Mouse (Mus musculus) right cerebral cortex, postnatal 36 days (tissue): ENCODE data around the gene Usp20.

Experiments
- DNase-seq, 2 experiments: peaks; one replicate each; pipeline ENCODE4 v3.0.0; 2022; ENCODE audit warnings: low spot score in 2 of 2, mixed read lengths in 1 of 2

Gene Usp20

GRCm38 (mm10) chr2:30985111-30986020 is 3.3 kb downstream of the Usp20 start:
- peak in 1 of 2 experiments; percentile 18 for DNase-seq

GRCm38 (mm10) chr2:30990221-30990620 is 8.1 kb downstream of the Usp20 start:
- no peak for DNase-seq

- no peak for DNase-seq
Measured at GRCm38 (mm10) chr2:30994853-30995252, 12.8 kb downstream of the Usp20 start.

DNA sequence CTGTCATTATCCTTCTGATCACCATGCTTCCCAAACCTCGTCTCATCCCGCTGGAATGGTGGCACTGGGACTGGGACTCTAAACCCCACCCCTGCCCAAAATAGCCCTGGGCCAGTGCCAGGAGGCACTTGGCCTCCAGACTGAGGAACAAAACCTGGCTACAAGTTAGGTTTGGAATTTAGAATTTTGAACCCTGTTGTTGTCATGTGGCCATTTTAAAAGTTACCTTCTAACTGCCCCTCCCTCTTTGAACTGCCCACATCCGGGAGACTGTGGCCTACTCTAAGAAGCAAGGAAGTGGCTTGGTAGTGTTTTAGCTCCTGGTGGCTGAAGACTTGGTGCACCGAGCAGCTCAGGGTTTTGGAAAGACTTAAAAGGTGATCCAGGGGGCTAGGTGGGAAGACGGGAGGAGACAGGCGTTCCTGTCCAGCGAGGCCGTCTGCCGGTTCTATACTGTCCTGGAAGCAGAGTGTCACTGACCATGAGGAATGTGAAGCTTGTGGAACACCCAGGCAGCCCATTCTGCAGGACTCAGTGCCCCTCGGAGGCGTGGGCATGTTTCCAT is 13.4 kb downstream of the Usp20 start:
- DNase-seq, result no peak

GRCm38 (mm10) chr2:30998443-30999260 is 16.6 kb downstream of the Usp20 start:
- no peak for DNase-seq

GRCm38 (mm10) chr2:31002857-31003256 is 20.8 kb downstream of the Usp20 start:
- no peak for DNase-seq

- DNase-seq, result no peak
Measured at GRCm38 (mm10) chr2:31005453-31005852, 23.4 kb downstream of the Usp20 start.

GRCm38 (mm10) chr2:31006434-31006833 is 24.4 kb downstream of the Usp20 start:
- no peak for DNase-seq

- DNase-seq, result no peak
Measured at GRCm38 (mm10) chr2:31007208-31007607, 25.1 kb downstream of the Usp20 start.

GRCm38 (mm10) chr2:31013371-31014120 is 31.5 kb downstream of the Usp20 start:
- DNase-seq, result no peak

DNA sequence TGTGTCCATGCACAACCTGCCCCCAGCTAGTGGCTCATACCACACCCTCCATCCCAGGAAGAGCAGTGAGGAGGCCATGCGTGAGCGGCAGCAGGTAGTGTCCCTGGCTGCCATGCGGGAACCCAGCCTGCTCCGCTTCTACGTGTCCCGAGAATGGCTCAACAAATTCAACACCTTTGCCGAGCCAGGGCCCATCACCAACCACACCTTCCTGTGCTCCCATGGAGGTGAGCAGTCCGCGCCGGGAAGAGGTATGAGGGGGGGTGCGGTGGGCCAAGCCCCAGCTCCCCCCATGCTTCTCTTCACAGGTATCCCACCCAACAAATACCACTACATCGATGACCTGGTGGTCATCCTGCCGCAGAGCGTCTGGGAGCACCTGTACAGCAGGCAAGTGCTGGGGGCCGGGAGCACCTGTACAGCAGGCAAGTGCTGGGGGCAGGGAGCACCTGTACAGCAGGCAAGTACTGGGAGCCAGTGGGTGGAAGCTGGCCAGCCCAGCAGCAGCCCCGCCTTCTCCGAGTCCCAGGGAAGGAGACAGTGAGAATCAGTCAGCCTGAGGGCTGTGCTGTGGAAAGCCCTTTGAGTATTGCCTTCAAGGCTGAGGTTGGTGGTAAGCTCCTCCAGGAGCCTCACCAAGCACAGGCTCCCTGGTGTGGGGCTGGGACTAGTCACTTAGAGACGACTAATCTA is 35.7 kb downstream of the Usp20 start:
- DNase-seq, result no peak

DNA sequence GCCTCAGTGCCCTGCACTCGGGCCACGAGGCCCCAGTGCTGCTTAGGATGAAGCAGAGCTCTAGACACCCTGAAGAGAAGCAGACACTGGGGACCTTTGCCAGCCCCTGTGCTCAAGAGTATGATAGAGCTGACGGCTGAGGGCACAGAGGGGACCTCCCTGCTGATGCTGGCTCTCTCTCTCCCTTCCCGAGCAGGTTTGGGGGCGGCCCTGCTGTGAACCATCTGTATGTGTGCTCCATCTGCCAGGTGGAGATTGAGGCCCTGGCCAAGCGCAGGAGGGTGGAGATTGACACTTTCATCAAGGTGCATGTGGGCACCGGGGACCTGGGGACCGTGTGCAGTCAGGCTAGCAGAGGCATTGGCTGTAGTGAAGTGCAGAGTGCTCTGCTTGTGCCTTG is 36.4 kb downstream of the Usp20 start:
- no peak for DNase-seq

- no peak for DNase-seq
Measured at GRCm38 (mm10) chr2:31019011-31019410, 36.9 kb downstream of the Usp20 start.

DNA sequence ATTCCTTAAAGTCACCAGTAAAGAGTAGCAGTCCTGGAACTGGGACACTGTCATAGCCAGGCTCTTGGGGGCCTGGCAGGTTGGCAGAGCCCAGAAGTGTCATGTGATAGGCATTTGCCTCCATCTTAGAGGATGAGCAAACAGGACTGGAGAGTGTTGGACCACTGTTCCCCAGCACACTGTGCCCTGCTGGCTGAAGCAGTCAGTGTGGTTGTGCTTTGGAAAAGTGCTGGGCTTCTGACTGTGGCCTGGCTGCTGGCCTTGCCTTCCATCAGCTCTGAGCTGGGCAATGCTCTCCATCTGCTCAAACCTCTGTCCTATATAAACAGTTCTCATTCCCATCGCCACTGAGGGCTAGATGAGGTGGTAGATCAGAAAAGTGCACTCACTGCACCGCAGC is 38.1 kb downstream of the Usp20 start:
- DNase-seq, result no peak

DNA sequence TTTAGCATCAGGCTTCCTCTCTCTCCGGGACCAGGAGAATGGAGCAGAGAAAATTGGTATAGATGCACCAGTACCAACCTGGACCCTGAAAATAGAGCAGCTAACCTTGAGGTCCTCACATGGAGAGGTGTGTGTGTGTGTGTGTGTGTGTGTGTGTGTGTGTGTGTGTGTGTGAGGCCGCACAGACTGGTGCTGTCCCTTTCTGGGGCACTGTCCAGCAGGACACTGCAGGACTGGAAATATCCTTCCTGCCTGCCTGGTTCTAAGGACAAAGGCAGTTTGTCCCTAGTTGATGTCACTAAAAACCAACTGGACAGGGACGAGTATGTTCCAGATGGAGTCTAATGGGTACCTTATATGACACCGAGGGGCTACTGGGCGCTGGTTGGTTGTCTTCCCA is 41.9 kb downstream of the Usp20 start:
- no peak for DNase-seq

DNA sequence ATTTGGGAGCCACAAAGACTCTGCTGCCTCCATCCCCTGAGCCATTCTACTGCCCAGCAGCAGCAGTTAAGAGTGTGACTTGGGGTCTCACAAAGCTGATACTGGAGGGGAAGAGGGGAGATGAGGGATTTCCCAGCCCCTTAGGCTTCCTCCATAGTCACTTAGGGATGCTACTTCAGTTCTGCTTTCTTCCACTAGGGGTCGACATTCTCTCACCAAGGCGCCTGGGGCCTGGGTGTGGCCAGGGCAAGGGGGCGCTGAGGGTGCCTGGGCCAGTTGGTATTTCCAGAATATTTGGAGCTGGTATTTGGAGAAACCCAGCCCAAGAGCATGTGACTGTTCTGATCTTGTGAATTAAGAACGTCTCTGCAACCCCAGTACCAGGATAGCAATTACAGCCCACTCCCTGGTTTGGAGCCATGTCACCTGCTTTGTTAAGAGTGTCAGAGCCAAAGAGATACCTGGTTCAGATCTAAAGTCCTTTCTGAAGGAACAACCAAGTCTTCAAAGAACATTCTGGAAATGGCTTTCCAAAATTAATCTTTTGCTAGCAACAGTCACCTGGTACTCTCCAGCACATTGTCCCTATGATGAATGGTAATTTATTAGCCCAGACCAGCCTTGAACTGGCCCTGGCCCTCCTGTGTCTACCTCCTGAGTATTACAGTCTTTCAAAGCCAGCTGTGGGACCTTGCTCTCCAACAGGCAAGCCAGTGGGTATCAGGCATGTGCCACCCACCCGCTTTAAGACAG is 42.7 kb downstream of the Usp20 start:
- DNase-seq, result peak in 1 of 2 experiments; percentile 40

DNA sequence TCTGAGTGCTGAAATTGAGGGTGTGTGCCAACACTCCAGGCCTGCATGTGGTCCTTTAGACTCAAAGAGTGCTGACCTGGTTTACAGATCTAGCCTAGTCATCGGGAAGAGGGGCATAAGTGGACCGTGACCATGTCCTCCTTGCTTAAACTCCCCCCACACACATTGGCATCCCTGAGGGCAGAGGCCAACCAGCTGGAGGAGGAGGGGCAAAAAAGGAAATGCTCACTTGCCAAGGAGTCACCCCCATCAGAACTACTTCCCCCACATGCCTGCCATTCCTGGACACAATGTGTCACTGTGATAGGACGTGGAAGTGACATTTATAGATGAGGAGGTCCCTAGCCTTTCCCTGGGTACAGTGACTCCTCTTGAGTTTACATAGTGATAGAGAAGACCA is 43.4 kb downstream of the Usp20 start:
- DNase-seq, result no peak

GRCm38 (mm10) chr2:31026642-31027041 is 44.6 kb downstream of the Usp20 start:
- no peak for DNase-seq

- DNase-seq, result no peak
Measured at GRCm38 (mm10) chr2:31031972-31032371, 49.9 kb downstream of the Usp20 start.

DNA sequence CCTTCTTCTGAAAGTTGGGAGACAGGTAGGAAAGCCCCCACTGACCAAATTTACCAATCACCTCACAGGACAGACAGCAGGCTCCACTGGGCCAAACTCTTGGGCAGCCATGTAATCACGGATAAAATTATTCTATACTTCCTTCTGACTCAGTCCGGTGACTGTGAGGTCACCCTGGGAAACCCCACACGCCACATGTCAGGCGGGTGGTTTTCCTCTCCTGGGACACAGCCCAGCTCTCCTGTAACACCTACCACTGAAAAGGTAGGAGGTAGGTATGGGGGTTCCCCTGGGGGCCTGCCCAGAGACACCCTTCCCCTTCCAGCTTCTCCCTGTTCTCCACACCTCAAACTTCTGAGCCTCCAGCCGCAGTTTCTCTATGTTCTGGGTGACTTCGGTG is 54.7 kb downstream of the Usp20 start:
- DNase-seq, result no peak
